Mouse (Mus musculus) hindbrain, embryonic 16.5 days (tissue): ENCODE measurements at regions not wholly inside any gene's neighbourhood (a gene's known extent, or its start where the extent isn't known, plus 50 kb on each side); places are given as distances from the start of the nearest gene placed in this dataset.

Experiments
- ATAC-seq: fragments of 200-750 bp; cut with Nextera tagmentation; 2 replicates; pipeline ENCODE4 v1.8.0; 2017; ENCODE audit warnings: moderate TSS enrichment, moderate library complexity
- H3K27ac ChIP-seq: fragments of 300-500 bp; sonication (generic); 2 replicates; pipeline ENCODE4 v1.5.1; 2014; ENCODE audit warnings: low read depth, mild to moderate bottlenecking, control low read depth, low read length, moderate library complexity
- H3K27me3 ChIP-seq: fragments of 300-500 bp; sonication (generic); replicated peaks from 2 replicates; pipeline ENCODE4 v1.6.1; 2014; ENCODE audit warnings: low read length; ENCODE audit not compliant: control insufficient read depth, insufficient read depth
- H3K36me3 ChIP-seq: fragments of 300-500 bp; sonication (generic); 2 replicates; pipeline ENCODE4 v1.6.1; 2014; ENCODE audit warnings: mild to moderate bottlenecking, low read length, moderate library complexity, mixed read lengths; ENCODE audit not compliant: control insufficient read depth, insufficient read depth
- H3K4me1 ChIP-seq: fragments of 300-500 bp; sonication (generic); 2 replicates; pipeline ENCODE4 v1.6.1; 2014; ENCODE audit warnings: low read depth, low read length; ENCODE audit not compliant: control insufficient read depth, insufficient read depth
- H3K4me2 ChIP-seq: fragments of 300-500 bp; sonication (generic); 2 replicates; pipeline ENCODE4 v1.6.1; 2014; ENCODE audit warnings: mild to moderate bottlenecking, low read length, control low read depth, moderate library complexity
- H3K4me3 ChIP-seq: fragments of 300-500 bp; sonication (generic); 2 replicates; pipeline ENCODE4 v1.5.1; 2014; ENCODE audit warnings: mild to moderate bottlenecking, low read length, control low read depth, moderate library complexity
- H3K9ac ChIP-seq: fragments of 300-500 bp; sonication (generic); 2 replicates; pipeline ENCODE4 v1.6.1; 2014; ENCODE audit warnings: low read depth, mild to moderate bottlenecking, control low read depth, low read length, moderate library complexity
- H3K9me3 ChIP-seq: fragments of 300-500 bp; sonication (generic); 2 replicates; pipeline ENCODE4 v1.6.1; 2014; ENCODE audit warnings: mild to moderate bottlenecking, low read length, moderate library complexity; ENCODE audit not compliant: control insufficient read depth
- WGBS: fragments of 180-500 bp; shearing (Covaris S2); extraction: QIAGEN DNeasy Blood & Tissue Kit; methylation state at CpG from one replicate; pipeline ENCODE4 v1.1.7; 2014; 5-methylcytosine and 5-hydroxymethylcytosine counted together

- Histone ChIP-seq H3K9me3 (no peaks in the 10 kb centered on the region), H3K4me1 (peaks cover 10% of the 10 kb centered on the region), H3K9ac (no peak overlapping the region), H3K27me3 (no peaks in the 10 kb centered on the region), H3K4me3 (no peak overlapping the region), H3K36me3 (no peaks in the 10 kb centered on the region), H3K27ac (peak overlapping the region; percentile 83), H3K4me2 (peak overlapping the region; percentile 23)
- WGBS, result 32% methylated on average over 13 of the region's 13 CpGs
- peak; percentile 93 for ATAC-seq
Observed at GRCm38 (mm10) chr16:77851206-77852065, 249.5 kb upstream of the Gm11146 start.

GRCm38 (mm10) chr16:77835767-77836166 lies 233.9 kb upstream of the Gm11146 start:
- 64% methylated on average over 2 of the region's 2 CpGs for WGBS
- no peak overlapping the region for H3K4me2 ChIP-seq

GRCm38 (mm10) chr16:77827322-77828117 lies 225.6 kb upstream of the Gm11146 start:
- WGBS, result 64% methylated on average over 4 of the region's 4 CpGs
- peak; percentile 85 for ATAC-seq

More at GRCm38 (mm10) chr16:77835767-77836166, 233.9 kb upstream of the Gm11146 start:
- Histone ChIP-seq H3K27me3 (no peaks in the 10 kb centered on the region), H3K9me3 (no peaks in the 10 kb centered on the region), H3K36me3 (no peaks in the 10 kb centered on the region), H3K9ac (no peak overlapping the region), H3K4me3 (no peak overlapping the region), H3K27ac (no peak overlapping the region), H3K4me1 (no peaks in the 10 kb centered on the region)
- no peak for ATAC-seq

GRCm38 (mm10) chr16:77799709-77800108 lies 197.8 kb upstream of the Gm11146 start:
- no peaks in the 10 kb centered on the region for H3K27me3 ChIP-seq
- no peaks in the 10 kb centered on the region for H3K4me1 ChIP-seq
- H3K27ac ChIP-seq, result no peak overlapping the region
- no peak overlapping the region for H3K4me3 ChIP-seq
- WGBS, result 77% methylated on average over 5 of the region's 5 CpGs
- H3K4me2 ChIP-seq, result no peak overlapping the region
- H3K9ac ChIP-seq, result no peak overlapping the region
- no peak for ATAC-seq
- no peaks in the 10 kb centered on the region for H3K9me3 ChIP-seq
- H3K36me3 ChIP-seq, result no peaks in the 10 kb centered on the region

More at GRCm38 (mm10) chr16:77827322-77828117, 225.6 kb upstream of the Gm11146 start:
- Histone ChIP-seq H3K36me3 (no peaks in the 10 kb centered on the region), H3K4me2 (no peak overlapping the region), H3K27me3 (no peaks in the 10 kb centered on the region), H3K4me1 (no peaks in the 10 kb centered on the region), H3K4me3 (no peak overlapping the region), H3K27ac (peak overlapping the region; percentile 44; the same call in 1 of the 2 replicates), H3K9me3 (no peaks in the 10 kb centered on the region), H3K9ac (no peak overlapping the region)

GRCm38 (mm10) chr16:77796926-77797325 lies 195.0 kb upstream of the Gm11146 start:
- ATAC-seq, result no peak
- no peak overlapping the region for H3K4me2 ChIP-seq
- no peak overlapping the region for H3K9ac ChIP-seq
- no peak overlapping the region for H3K27ac ChIP-seq
- no peaks in the 10 kb centered on the region for H3K4me1 ChIP-seq
- WGBS, result 68% methylated on average over 4 of the region's 4 CpGs
- no peak overlapping the region for H3K4me3 ChIP-seq
- H3K9me3 ChIP-seq, result no peaks in the 10 kb centered on the region
- H3K27me3 ChIP-seq, result no peaks in the 10 kb centered on the region
- H3K36me3 ChIP-seq, result no peaks in the 10 kb centered on the region

GRCm38 (mm10) chr16:77789652-77790051 lies 187.8 kb upstream of the Gm11146 start:
- Histone ChIP-seq H3K36me3 (no peaks in the 10 kb centered on the region), H3K9me3 (no peaks in the 10 kb centered on the region), H3K4me3 (no peak overlapping the region), H3K4me1 (peaks cover 6% of the 10 kb centered on the region), H3K4me2 (no peak overlapping the region), H3K27me3 (no peaks in the 10 kb centered on the region), H3K9ac (no peak overlapping the region), H3K27ac (peak overlapping the region; percentile 80)
- ATAC-seq, result no peak
- 54% methylated on average over 5 of the region's 5 CpGs for WGBS

- ATAC-seq, result no peak
- H3K27me3 ChIP-seq, result no peaks in the 10 kb centered on the region
- H3K4me2 ChIP-seq, result no peak overlapping the region
- H3K27ac ChIP-seq, result peak overlapping the region; percentile 80
- peaks cover 6% of the 10 kb centered on the region for H3K4me1 ChIP-seq
- 67% methylated on average over 2 of the region's 2 CpGs for WGBS
- no peaks in the 10 kb centered on the region for H3K36me3 ChIP-seq
- H3K9me3 ChIP-seq, result no peaks in the 10 kb centered on the region
- H3K9ac ChIP-seq, result no peak overlapping the region
- no peak overlapping the region for H3K4me3 ChIP-seq
Observed at GRCm38 (mm10) chr16:77789206-77789605, 187.3 kb upstream of the Gm11146 start.

GRCm38 (mm10) chr16:77788781-77789150 lies 186.9 kb upstream of the Gm11146 start:
- ATAC-seq, result peak; percentile 14
- no peaks in the 10 kb centered on the region for H3K9me3 ChIP-seq
- no peak overlapping the region; the same call in none of the 2 replicates for H3K9ac ChIP-seq
- no peaks in the 10 kb centered on the region for H3K36me3 ChIP-seq
- H3K4me1 ChIP-seq, result peaks cover 6% of the 10 kb centered on the region
- H3K27me3 ChIP-seq, result no peaks in the 10 kb centered on the region
- H3K27ac ChIP-seq, result peak overlapping the region; percentile 91
- WGBS, result 61% methylated on average over 6 of the region's 6 CpGs
- no peak overlapping the region; the same call in 1 of the 2 replicates for H3K4me2 ChIP-seq
- no peak overlapping the region for H3K4me3 ChIP-seq
